Mouse (Mus musculus) forebrain, embryonic 15.5 days (tissue): Measurements from ENCODE around the gene Oxsr1. TPM values are rescaled to one million over a fixed set of nuclear protein-coding genes. Genes with fewer than 3 reads are reported as not detected.
"Not testable (repeated sequence)": the region's sequence is repeated elsewhere in the genome, so short reads cannot be mapped to it uniquely, and the experiment has no call there.

Source experiments
- ATAC-seq: fragments of 200-750 bp; cut with Nextera tagmentation; replicated peaks from 2 replicates; pipeline ENCODE4 v1.8.0; 2017; ENCODE audit warnings: mild to moderate bottlenecking, moderate TSS enrichment, moderate library complexity
- H3K27ac ChIP-seq: fragments of 300-500 bp; sonication (generic); replicated peaks from 2 replicates; pipeline ENCODE4 v1.5.1; 2015; ENCODE audit warnings: mild to moderate bottlenecking, inconsistent platforms
- H3K27me3 ChIP-seq: fragments of 300-500 bp; sonication (generic); 2 replicates; pipeline ENCODE4 v1.6.1; 2015; ENCODE audit warnings: inconsistent platforms
- H3K36me3 ChIP-seq: fragments of 300-500 bp; sonication (generic); 2 replicates; pipeline ENCODE4 v1.6.1; 2015; ENCODE audit warnings: mild to moderate bottlenecking, inconsistent platforms
- H3K4me1 ChIP-seq: fragments of 300-500 bp; sonication (generic); 2 replicates; pipeline ENCODE4 v1.6.1; 2015; ENCODE audit warnings: inconsistent platforms
- H3K4me2 ChIP-seq: fragments of 300-500 bp; sonication (generic); replicated peaks from 2 replicates; pipeline ENCODE4 v1.6.1; 2015; ENCODE audit warnings: mild to moderate bottlenecking, inconsistent platforms
- H3K4me3 ChIP-seq: fragments of 300-500 bp; sonication (generic); 2 replicates; pipeline ENCODE4 v1.5.1; 2015; ENCODE audit warnings: mild to moderate bottlenecking, inconsistent platforms
- H3K9ac ChIP-seq: fragments of 300-500 bp; sonication (generic); replicated peaks from 2 replicates; pipeline ENCODE4 v1.6.1; 2015; ENCODE audit warnings: mild to moderate bottlenecking, inconsistent platforms
- H3K9me3 ChIP-seq: fragments of 300-500 bp; sonication (generic); 2 replicates; pipeline ENCODE4 v1.6.1; 2016; ENCODE audit warnings: inconsistent platforms
- WGBS: fragments of 180-500 bp; shearing (Covaris S2); methylation state at CpG from one replicate; pipeline ENCODE4 v1.1.7; 2015; ENCODE audit warnings: mixed read lengths; 5-methylcytosine and 5-hydroxymethylcytosine counted together
- polyA plus RNA-seq: library from polyadenylated mRNA; unstranded; fragments of >200 nt; fragmentation: Nextera tagmentation; extraction: Ambion mirVana; gene quantifications from 2 replicates; pipeline ENCODE4 v1.2.1, GENCODE M21; 2015

Gene Oxsr1
- polyA plus RNA-seq, 1 experiment from 2014 or later: 13.8 TPM

- Histone ChIP-seq H3K9ac (no peak overlapping the region), H3K27me3 (no peaks in the 10 kb centered on the region), H3K36me3 (peaks cover 17% of the 10 kb centered on the region), H3K4me1 (no peaks in the 10 kb centered on the region), H3K27ac (no peak overlapping the region), H3K9me3 (no peaks in the 10 kb centered on the region), H3K4me2 (no peak overlapping the region), H3K4me3 (no peak overlapping the region)
- no peak for ATAC-seq
- WGBS: 74% methylated on average over 10 of the region's 10 CpGs
Measured at GRCm38 (mm10) chr9:119240286-119240997, 81.8 kb downstream of the Oxsr1 start.

GRCm38 (mm10) chr9:119239274-119239673 lies 83.0 kb downstream of the Oxsr1 start:
- Histone ChIP-seq H3K4me1 (no peaks in the 10 kb centered on the region), H3K36me3 (peaks cover 17% of the 10 kb centered on the region), H3K4me2 (no peak overlapping the region), H3K27ac (no peak overlapping the region), H3K4me3 (no peak overlapping the region), H3K27me3 (no peaks in the 10 kb centered on the region), H3K9me3 (no peaks in the 10 kb centered on the region), H3K9ac (no peak overlapping the region)
- no peak for ATAC-seq
- WGBS: 94% methylated on average over 3 of the region's 3 CpGs

GRCm38 (mm10) chr9:119238796-119239195 lies 83.4 kb downstream of the Oxsr1 start:
- Histone ChIP-seq H3K4me1 (no peaks in the 10 kb centered on the region), H3K27me3 (no peaks in the 10 kb centered on the region), H3K4me2 (no peak overlapping the region), H3K36me3 (peaks cover 15% of the 10 kb centered on the region), H3K4me3 (no peak overlapping the region), H3K9me3 (no peaks in the 10 kb centered on the region), H3K27ac (no peak overlapping the region), H3K9ac (no peak overlapping the region)
- WGBS: 92% methylated on average over 4 of the region's 4 CpGs
- no peak for ATAC-seq

- no peak overlapping the region for H3K9ac ChIP-seq
- H3K4me2 ChIP-seq: no peak overlapping the region
- H3K4me3 ChIP-seq: no peak overlapping the region
- H3K27ac ChIP-seq: no peak overlapping the region
- H3K9me3 ChIP-seq: no peaks in the 10 kb centered on the region
- no peaks in the 10 kb centered on the region for H3K27me3 ChIP-seq
- ATAC-seq: no peak
- WGBS: 99% methylated on average over 7 of the region's 7 CpGs
- no peaks in the 10 kb centered on the region for H3K4me1 ChIP-seq
- H3K36me3 ChIP-seq: no peaks in the 10 kb centered on the region
Measured at GRCm38 (mm10) chr9:119231552-119231951, 90.7 kb downstream of the Oxsr1 start.

GRCm38 (mm10) chr9:119230829-119231228 lies 91.4 kb downstream of the Oxsr1 start:
- peaks cover under 1% of the 10 kb centered on the region; the same call in 1 of the 2 replicates for H3K36me3 ChIP-seq
- WGBS: 96% methylated on average over 2 of the region's 2 CpGs
- no peaks in the 10 kb centered on the region for H3K9me3 ChIP-seq
- no peak overlapping the region for H3K27ac ChIP-seq
- no peak for ATAC-seq
- no peak overlapping the region for H3K4me3 ChIP-seq
- no peaks in the 10 kb centered on the region for H3K4me1 ChIP-seq
- no peak overlapping the region for H3K9ac ChIP-seq
- H3K27me3 ChIP-seq: no peaks in the 10 kb centered on the region
- no peak overlapping the region for H3K4me2 ChIP-seq

GRCm38 (mm10) chr9:119220249-119220648 lies 102.0 kb downstream of the Oxsr1 start:
- H3K9ac ChIP-seq: no peak overlapping the region
- no peak overlapping the region for H3K4me2 ChIP-seq
- no peaks in the 10 kb centered on the region for H3K9me3 ChIP-seq
- 96% methylated on average over 4 of the region's 4 CpGs for WGBS
- H3K27me3 ChIP-seq: no peaks in the 10 kb centered on the region
- H3K36me3 ChIP-seq: peaks cover 7% of the 10 kb centered on the region
- H3K27ac ChIP-seq: no peak overlapping the region
- H3K4me3 ChIP-seq: no peak overlapping the region
- no peaks in the 10 kb centered on the region for H3K4me1 ChIP-seq
- no peak for ATAC-seq

- Histone ChIP-seq H3K4me1 (no peaks in the 10 kb centered on the region), H3K27me3 (no peaks in the 10 kb centered on the region), H3K4me3 (no peak overlapping the region), H3K36me3 (peaks cover 4% of the 10 kb centered on the region), H3K4me2 (no peak overlapping the region), H3K9ac (no peak overlapping the region), H3K27ac (no peak overlapping the region), H3K9me3 (no peaks in the 10 kb centered on the region)
- 85% methylated on average over 2 of the region's 2 CpGs for WGBS
- ATAC-seq: no peak
Measured at GRCm38 (mm10) chr9:119219667-119220066, 102.6 kb downstream of the Oxsr1 start.

GRCm38 (mm10) chr9:119215341-119215740 lies 106.9 kb downstream of the Oxsr1 start:
- not testable (repeated sequence) for H3K27me3 ChIP-seq, H3K4me1 ChIP-seq, H3K36me3 ChIP-seq, H3K27ac ChIP-seq, H3K9me3 ChIP-seq, ATAC-seq, H3K4me2 ChIP-seq, H3K4me3 ChIP-seq, H3K9ac ChIP-seq
- 94% methylated on average over 2 of the region's 2 CpGs for WGBS

- Histone ChIP-seq H3K27me3 (no peaks in the 10 kb centered on the region), H3K36me3 (no peaks in the 10 kb centered on the region), H3K27ac (no peak overlapping the region), H3K4me2 (no peak overlapping the region), H3K4me3 (no peak overlapping the region), H3K9me3 (no peaks in the 10 kb centered on the region), H3K9ac (no peak overlapping the region), H3K4me1 (no peaks in the 10 kb centered on the region)
- no peak for ATAC-seq
- WGBS: 91% methylated on average over 6 of the region's 6 CpGs
Measured at GRCm38 (mm10) chr9:119214601-119215000, 107.6 kb downstream of the Oxsr1 start.

GRCm38 (mm10) chr9:119212996-119213395 lies 109.2 kb downstream of the Oxsr1 start:
- Histone ChIP-seq H3K4me1 (no peaks in the 10 kb centered on the region), H3K9ac (no peak overlapping the region), H3K4me3 (no peak overlapping the region), H3K27ac (no peak overlapping the region), H3K27me3 (no peaks in the 10 kb centered on the region), H3K36me3 (no peaks in the 10 kb centered on the region), H3K9me3 (no peaks in the 10 kb centered on the region), H3K4me2 (no peak overlapping the region)
- WGBS: 82% methylated on average over 8 of the region's 8 CpGs
- ATAC-seq: no peak

- no peak within 1 kb of the TSS for H3K4me3 ChIP-seq
- H3K36me3 ChIP-seq: no peaks in the 10 kb centered on the region
- no peak within 1 kb of the TSS for H3K9ac ChIP-seq
- no peak within 1 kb of the TSS for H3K4me2 ChIP-seq
- H3K27ac ChIP-seq: no peak within 1 kb of the TSS
- ATAC-seq: no peak
- 95% methylated on average over 4 of the region's 4 CpGs for WGBS
- 0 out of 2 replicates have a peak, but pooled peaks cover 4% of the 10 kb centered on the region for H3K9me3 ChIP-seq
- H3K27me3 ChIP-seq: no peaks in the 10 kb centered on the region
- no peaks in the 10 kb centered on the region for H3K4me1 ChIP-seq
Measured at GRCm38 (mm10) chr9:119208998-119209397, 113.2 kb downstream of the Oxsr1 start, which contains the start of gene Slc22a13. TSS of gene Slc22a13 (minus strand) at chr9:119209098.

GRCm38 (mm10) chr9:119207113-119207512 lies 115.1 kb downstream of the Oxsr1 start:
- no peak for ATAC-seq
- 87% methylated on average over 4 of the region's 4 CpGs for WGBS
- Histone ChIP-seq H3K4me1 (no peaks in the 10 kb centered on the region), H3K36me3 (no peaks in the 10 kb centered on the region), H3K4me3 (no peak overlapping the region), H3K9me3 (0 out of 2 replicates have a peak, but pooled peaks cover 4% of the 10 kb centered on the region), H3K27ac (no peak overlapping the region), H3K4me2 (no peak overlapping the region), H3K9ac (no peak overlapping the region), H3K27me3 (no peaks in the 10 kb centered on the region)

GRCm38 (mm10) chr9:119206666-119207065 lies 115.6 kb downstream of the Oxsr1 start:
- Histone ChIP-seq H3K27ac (no peak overlapping the region), H3K9me3 (0 out of 2 replicates have a peak, but pooled peaks cover 4% of the 10 kb centered on the region), H3K9ac (no peak overlapping the region), H3K4me1 (no peaks in the 10 kb centered on the region), H3K4me3 (no peak overlapping the region), H3K4me2 (no peak overlapping the region), H3K36me3 (no peaks in the 10 kb centered on the region), H3K27me3 (no peaks in the 10 kb centered on the region)
- WGBS: 86% methylated on average over 2 of the region's 2 CpGs
- no peak for ATAC-seq
